11 mouse cellular contexts compared by ENCODE assay signal in genomic region chr1:119259455-119259854, GRCm38 (mm10).
DNase-seq lines count a peak whose midpoint lies in the region; ATAC-seq lines count a peak whose summit lies in the region.
"Had no signal": no experiment of that assay in that cellular context is flagged by ENCODE, and none has a peak within 500 bp of the region (broad histone marks: within the 10 kb centered on the region; RNA-seq: fewer than 3 reads in every experiment).

No protein-coding gene starts in this region.

- DNase-seq in hindbrain, embryonic 10.5 days (ENCODE audit: low spot score), result no peak
- DNase-seq in right cerebral cortex, postnatal 10 days (ENCODE audit: low spot score in 2 of 2), result peak; percentile 52 to 53
- no peak for DNase-seq in right cerebral cortex, postnatal 25 days
- DNase-seq in gastrocnemius, postnatal 25 days, result peak; percentile 18
- DNase-seq in liver, result no peak

- no peak overlapping the region for H3K4me3 ChIP-seq in hindbrain, embryonic 16.5 days (ENCODE audit: low read length)
- no peak overlapping the region for H3K4me3 ChIP-seq in hindbrain, embryonic 10.5 days
- no peak overlapping the region for H3K4me3 ChIP-seq in kidney, embryonic 14.5 days (ENCODE audit: low read length)
- H3K4me3 ChIP-seq: forebrain, embryonic 12.5 days; intestine, embryonic 15.5 days; left cerebral cortex, adult 2 months; lung, embryonic 15.5 days had no signal

- H3K36me3 ChIP-seq in hindbrain, embryonic 16.5 days (ENCODE audit: control insufficient read depth, insufficient read depth, low read length), result no peaks in the 10 kb centered on the region
- H3K36me3 ChIP-seq in hindbrain, embryonic 10.5 days, result no peaks in the 10 kb centered on the region
- H3K36me3 ChIP-seq in kidney, embryonic 14.5 days (ENCODE audit: control insufficient read depth, insufficient read depth, low read length), result no peaks in the 10 kb centered on the region
- H3K36me3 ChIP-seq: forebrain, embryonic 12.5 days; intestine, embryonic 15.5 days; lung, embryonic 15.5 days had no signal

- no peak overlapping the region for H3K4me2 ChIP-seq in hindbrain, embryonic 16.5 days (ENCODE audit: low read length)
- no peak overlapping the region for H3K4me2 ChIP-seq in kidney, embryonic 14.5 days (replicated peaks; ENCODE audit: low read depth, low read length)
- H3K4me2 ChIP-seq: forebrain, embryonic 12.5 days; intestine, embryonic 15.5 days; lung, embryonic 15.5 days had no signal

- H3K9me3 ChIP-seq in hindbrain, embryonic 16.5 days (ENCODE audit: control insufficient read depth, low read length), result no peaks in the 10 kb centered on the region; the same call in 1 of the 2 replicates
- H3K9me3 ChIP-seq in hindbrain, embryonic 10.5 days, result peaks cover 4% of the 10 kb centered on the region
- peaks cover 4% of the 10 kb centered on the region for H3K9me3 ChIP-seq in kidney, embryonic 14.5 days (ENCODE audit: control insufficient read depth, low read length)
- H3K9me3 ChIP-seq: intestine, embryonic 15.5 days; lung, embryonic 15.5 days had no signal

- WGBS in hindbrain, embryonic 16.5 days, result 79% methylated on average over 9 of the region's 9 CpGs
- 91% methylated on average over 9 of the region's 9 CpGs for WGBS in hindbrain, embryonic 10.5 days
- 82% methylated on average over 9 of the region's 9 CpGs for WGBS in kidney, embryonic 14.5 days

- no peak overlapping the region for H3K27ac ChIP-seq in hindbrain, embryonic 16.5 days (ENCODE audit: low read depth, low read length)
- no peak overlapping the region for H3K27ac ChIP-seq in hindbrain, embryonic 10.5 days
- H3K27ac ChIP-seq in kidney, embryonic 14.5 days (ENCODE audit: low read depth, low read length), result no peak overlapping the region
- H3K27ac ChIP-seq: forebrain, embryonic 12.5 days; intestine, embryonic 15.5 days; left cerebral cortex, adult 2 months; lung, embryonic 15.5 days had no signal

- H3K27me3 ChIP-seq in hindbrain, embryonic 16.5 days (replicated peaks; ENCODE audit: control insufficient read depth, insufficient read depth, low read length), result no peaks in the 10 kb centered on the region
- H3K27me3 ChIP-seq in hindbrain, embryonic 10.5 days (ENCODE audit: insufficient read depth, poor library complexity, severe bottlenecking), result peaks cover 9% of the 10 kb centered on the region
- no peaks in the 10 kb centered on the region; the same call in 1 of the 2 replicates for H3K27me3 ChIP-seq in kidney, embryonic 14.5 days (ENCODE audit: control insufficient read depth, insufficient read depth, low read length)
- H3K27me3 ChIP-seq: forebrain, embryonic 12.5 days; intestine, embryonic 15.5 days; lung, embryonic 15.5 days had no signal

- no peak overlapping the region for H3K9ac ChIP-seq in hindbrain, embryonic 16.5 days (ENCODE audit: low read depth, low read length)
- no peak overlapping the region for H3K9ac ChIP-seq in kidney, embryonic 14.5 days (ENCODE audit: low read depth, low read length)
- H3K9ac ChIP-seq: forebrain, embryonic 12.5 days; intestine, embryonic 15.5 days; lung, embryonic 15.5 days had no signal

- peaks cover 5% of the 10 kb centered on the region; the same call in 1 of the 2 replicates for H3K4me1 ChIP-seq in hindbrain, embryonic 16.5 days (ENCODE audit: control insufficient read depth, insufficient read depth, low read depth, low read length)
- peaks cover 26% of the 10 kb centered on the region for H3K4me1 ChIP-seq in hindbrain, embryonic 10.5 days (replicated peaks)
- no peaks in the 10 kb centered on the region for H3K4me1 ChIP-seq in kidney, embryonic 14.5 days (ENCODE audit: control insufficient read depth, insufficient read depth, low read length)
- H3K4me1 ChIP-seq: intestine, embryonic 15.5 days had no signal

- ATAC-seq in hindbrain, embryonic 16.5 days, result 0 out of 2 replicates have a peak, but pooled peaks have one; percentile 25
- no peak for ATAC-seq in kidney, embryonic 14.5 days (ENCODE audit: low FRiP score, low TSS enrichment)
- ATAC-seq: intestine, embryonic 15.5 days had no signal

Comparison
In these comparisons a context has a peak if more than half of its experiments do, and no peak if none do; other contexts are left out.
1. DNase-seq: peak in right cerebral cortex, postnatal 10 days (2 of 2) and gastrocnemius, postnatal 25 days (single experiment); none in hindbrain, embryonic 10.5 days (single experiment), right cerebral cortex, postnatal 25 days (single experiment) and liver (single experiment).